ENCODE assay signal across 11 mouse cellular contexts in genomic region chr12:79944090-79944489, GRCm38 (mm10).
DNase-seq lines count a peak whose midpoint lies in the region; ATAC-seq lines count a peak whose summit lies in the region.
"Had no signal": no experiment of that assay in that cellular context is flagged by ENCODE, and none has a peak within 500 bp of the region (broad histone marks: within the 10 kb centered on the region; RNA-seq: fewer than 3 reads in every experiment).

No protein-coding gene starts in this region.

- H3K4me2 ChIP-seq in kidney, embryonic 14.5 days (replicated peaks; ENCODE audit: low read depth, low read length) = no peak overlapping the region
- no peak overlapping the region for H3K4me2 ChIP-seq in embryonic facial prominence, embryonic 14.5 days (ENCODE audit: low read depth, low read length)
- no peak overlapping the region for H3K4me2 ChIP-seq in liver, embryonic 11.5 days
- H3K4me2 ChIP-seq: midbrain, embryonic 11.5 days had no signal

- 59% methylated on average over 10 of the region's 10 CpGs for WGBS in kidney, embryonic 14.5 days
- 84% methylated on average over 10 of the region's 10 CpGs for WGBS in embryonic facial prominence, embryonic 10.5 days
- WGBS in embryonic facial prominence, embryonic 14.5 days = 74% methylated on average over 10 of the region's 10 CpGs
- WGBS in liver, embryonic 11.5 days = 71% methylated on average over 10 of the region's 10 CpGs

- no peak for ATAC-seq in kidney, embryonic 14.5 days (ENCODE audit: low FRiP score, low TSS enrichment)
- no peak for ATAC-seq in embryonic facial prominence, embryonic 14.5 days (ENCODE audit: low read depth)
- no peak for ATAC-seq in liver, embryonic 11.5 days (replicated peaks; ENCODE audit: low FRiP score)
- ATAC-seq: forebrain, embryonic 14.5 days had no signal

- H3K36me3 ChIP-seq in kidney, embryonic 14.5 days (ENCODE audit: control insufficient read depth, insufficient read depth, low read length) = no peaks in the 10 kb centered on the region
- no peaks in the 10 kb centered on the region for H3K36me3 ChIP-seq in embryonic facial prominence, embryonic 10.5 days (replicated peaks)
- H3K36me3 ChIP-seq in embryonic facial prominence, embryonic 14.5 days (ENCODE audit: control insufficient read depth, insufficient read depth, low read length) = no peaks in the 10 kb centered on the region
- H3K36me3 ChIP-seq in liver, embryonic 11.5 days (ENCODE audit: control insufficient read depth, insufficient read depth, low read length) = no peaks in the 10 kb centered on the region

- no peak for DNase-seq in kidney, adult 18-20 months
- no peak for DNase-seq in embryonic facial prominence, embryonic 10.5 days (ENCODE audit: low spot score)
- DNase-seq in embryonic facial prominence, embryonic 14.5 days (ENCODE audit: low spot score) = no peak
- DNase-seq in liver, embryonic 11.5 days (ENCODE audit: low spot score) = no peak
- no peak for DNase-seq in MN1 (ENCODE audit: low spot score)
- no peak for DNase-seq in cerebellum, postnatal 10 days
- DNase-seq in thymus, adult 18-20 months = no peak
- DNase-seq: cerebellum, adult 2 months had no signal

- H3K4me1 ChIP-seq in kidney, embryonic 14.5 days (ENCODE audit: control insufficient read depth, insufficient read depth, low read length) = peaks cover 55% of the 10 kb centered on the region
- H3K4me1 ChIP-seq in embryonic facial prominence, embryonic 10.5 days = peaks cover 72% of the 10 kb centered on the region
- peaks cover 40% of the 10 kb centered on the region for H3K4me1 ChIP-seq in embryonic facial prominence, embryonic 14.5 days (ENCODE audit: control insufficient read depth, insufficient read depth, low read length)
- H3K4me1 ChIP-seq in liver, embryonic 11.5 days (replicated peaks; ENCODE audit: control insufficient read depth, insufficient read depth, low read length) = peaks cover 37% of the 10 kb centered on the region

- H3K27me3 ChIP-seq in kidney, embryonic 14.5 days (ENCODE audit: control insufficient read depth, insufficient read depth, low read length) = no peaks in the 10 kb centered on the region
- H3K27me3 ChIP-seq in embryonic facial prominence, embryonic 10.5 days (replicated peaks; ENCODE audit: low read depth, poor library complexity, severe bottlenecking) = no peaks in the 10 kb centered on the region
- H3K27me3 ChIP-seq in embryonic facial prominence, embryonic 14.5 days (replicated peaks; ENCODE audit: control insufficient read depth, insufficient read depth, low read length) = no peaks in the 10 kb centered on the region
- no peaks in the 10 kb centered on the region for H3K27me3 ChIP-seq in liver, embryonic 11.5 days (replicated peaks; ENCODE audit: control insufficient read depth, insufficient read depth, low read length)

- no peak overlapping the region for H3K9ac ChIP-seq in kidney, embryonic 14.5 days (ENCODE audit: low read depth, low read length)
- no peak overlapping the region for H3K9ac ChIP-seq in embryonic facial prominence, embryonic 14.5 days (ENCODE audit: low read depth, low read length)
- no peak overlapping the region for H3K9ac ChIP-seq in liver, embryonic 11.5 days (ENCODE audit: low read depth, low read length)

- no peaks in the 10 kb centered on the region for H3K9me3 ChIP-seq in kidney, embryonic 14.5 days (ENCODE audit: control insufficient read depth, low read length)
- H3K9me3 ChIP-seq in embryonic facial prominence, embryonic 10.5 days = no peaks in the 10 kb centered on the region
- H3K9me3 ChIP-seq in embryonic facial prominence, embryonic 14.5 days (ENCODE audit: control insufficient read depth, low read length) = no peaks in the 10 kb centered on the region
- no peaks in the 10 kb centered on the region for H3K9me3 ChIP-seq in liver, embryonic 11.5 days (ENCODE audit: control insufficient read depth, low read length)

- H3K4me3 ChIP-seq in kidney, embryonic 14.5 days (ENCODE audit: low read length) = no peak overlapping the region
- H3K4me3 ChIP-seq in embryonic facial prominence, embryonic 10.5 days = no peak overlapping the region
- no peak overlapping the region for H3K4me3 ChIP-seq in embryonic facial prominence, embryonic 14.5 days (ENCODE audit: low read depth, low read length)
- H3K4me3 ChIP-seq in liver, embryonic 11.5 days (ENCODE audit: low read depth, low read length) = no peak overlapping the region

- peak overlapping the region; percentile 86 for H3K27ac ChIP-seq in kidney, embryonic 14.5 days (ENCODE audit: low read depth, low read length)
- peak overlapping the region; percentile 85 for H3K27ac ChIP-seq in embryonic facial prominence, embryonic 10.5 days (replicated peaks)
- H3K27ac ChIP-seq in embryonic facial prominence, embryonic 14.5 days (replicated peaks; ENCODE audit: low read depth, low read length) = peak overlapping the region; percentile 59
- H3K27ac ChIP-seq in liver, embryonic 11.5 days (ENCODE audit: low read depth, low read length) = peak overlapping the region; percentile 84
